Mouse (Mus musculus): ENCODE data around the gene Gata2.

- TF ChIP-seq CTCF (IDR thresholded peaks at IDR 0.05; ENCODE audit: borderline replicate concordance, control insufficient read depth, extremely low read depth, insufficient read depth, low read length, poor library complexity) (no peak), POLR2A (IDR thresholded peaks at IDR 0.05; ENCODE audit: control insufficient read depth, extremely low read depth, insufficient read depth, low read length, poor library complexity) (no peak)
Observed at GRCm38 (mm10) chr6:88219094-88219493, 25.4 kb downstream of the Gata2 start.
